Mouse (Mus musculus): ENCODE results near the gene Polrmt. TPM values are rescaled to one million over a fixed set of nuclear protein-coding genes. Genes with fewer than 3 reads are reported as not detected.

Gene Polrmt
- polyA plus RNA-seq, 2 experiments, result 33.4 to 64.1 TPM

- Histone ChIP-seq H3K27me3 (ENCODE audit: control insufficient read depth, insufficient read depth, low read length) (no peaks in the 10 kb centered on the region), H3K4me3 (replicated peaks; ENCODE audit: low read length) (peak within 1 kb of the TSS; percentile 97), H3K27ac (replicated peaks; ENCODE audit: low read depth, low read length) (peak within 1 kb of the TSS; percentile 90), H3K9me3 (ENCODE audit: control insufficient read depth, low read length) (no peaks in the 10 kb centered on the region), H3K36me3 (ENCODE audit: control insufficient read depth, insufficient read depth, low read length) (peaks cover 12% of the 10 kb centered on the region), H3K9ac (ENCODE audit: low read depth, low read length, severe bottlenecking) (peak within 1 kb of the TSS; percentile 95), H3K4me2 (replicated peaks; ENCODE audit: low read depth, low read length, severe bottlenecking) (peak within 1 kb of the TSS; percentile 67), H3K4me1 (ENCODE audit: control insufficient read depth, insufficient read depth, low read length) (peaks cover 15% of the 10 kb centered on the region)
- ATAC-seq (ENCODE audit: low FRiP score, low read depth), result peak; percentile 91
- DNase-seq (ENCODE audit: low spot score), result peak; percentile 98
- under 1% methylated on average over 59 of the region's 101 CpGs for WGBS
- TF ChIP-seq POLR2A (IDR thresholded peaks at IDR 0.05; ENCODE audit: borderline replicate concordance, extremely low read depth, insufficient read depth, insufficient read length), result 0 out of 2 replicates have a peak, but pooled peaks have one; percentile 39
Measured at GRCm38 (mm10) chr10:79766508-79767325, 20.3 kb upstream of the Polrmt start, which contains the start of gene Rnf126. Rnf126 (minus strand) TSS chr10:79766952.

- H3K4me2 ChIP-seq (replicated peaks; ENCODE audit: low read depth, low read length, severe bottlenecking), result peak overlapping the region; percentile 67
- ATAC-seq (ENCODE audit: low FRiP score, low read depth), result no peak
- DNase-seq (ENCODE audit: low spot score), result no peak
Measured at GRCm38 (mm10) chr10:79766001-79766507, 19.7 kb upstream of the Polrmt start.

GRCm38 (mm10) chr10:79765228-79765745 is 18.9 kb upstream of the Polrmt start:
- no peak for DNase-seq (ENCODE audit: low spot score)
- Histone ChIP-seq H3K4me3 (replicated peaks; ENCODE audit: low read length) (peak overlapping the region; percentile 97), H3K27me3 (ENCODE audit: control insufficient read depth, insufficient read depth, low read length) (no peaks in the 10 kb centered on the region), H3K27ac (replicated peaks; ENCODE audit: low read depth, low read length) (no peak overlapping the region), H3K36me3 (ENCODE audit: control insufficient read depth, insufficient read depth, low read length) (peaks cover 26% of the 10 kb centered on the region), H3K9ac (ENCODE audit: low read depth, low read length, severe bottlenecking) (peak overlapping the region; percentile 95), H3K4me2 (replicated peaks; ENCODE audit: low read depth, low read length, severe bottlenecking) (peak overlapping the region; percentile 67), H3K9me3 (ENCODE audit: control insufficient read depth, low read length) (no peaks in the 10 kb centered on the region), H3K4me1 (ENCODE audit: control insufficient read depth, insufficient read depth, low read length) (peaks cover 15% of the 10 kb centered on the region)
- 72% methylated on average over 2 of the region's 2 CpGs for WGBS
- ATAC-seq (ENCODE audit: low FRiP score, low read depth), result no peak
- no peak for TF ChIP-seq POLR2A (IDR thresholded peaks at IDR 0.05; ENCODE audit: borderline replicate concordance, extremely low read depth, insufficient read depth, insufficient read length)

More at GRCm38 (mm10) chr10:79766001-79766507, 19.7 kb upstream of the Polrmt start:
- Histone ChIP-seq H3K27ac (replicated peaks; ENCODE audit: low read depth, low read length) (peak overlapping the region; percentile 90), H3K9ac (ENCODE audit: low read depth, low read length, severe bottlenecking) (peak overlapping the region; percentile 95), H3K36me3 (ENCODE audit: control insufficient read depth, insufficient read depth, low read length) (peaks cover 19% of the 10 kb centered on the region), H3K4me1 (ENCODE audit: control insufficient read depth, insufficient read depth, low read length) (peaks cover 15% of the 10 kb centered on the region), H3K27me3 (ENCODE audit: control insufficient read depth, insufficient read depth, low read length) (no peaks in the 10 kb centered on the region), H3K4me3 (replicated peaks; ENCODE audit: low read length) (peak overlapping the region; percentile 97), H3K9me3 (ENCODE audit: control insufficient read depth, low read length) (no peaks in the 10 kb centered on the region)
- 15% methylated on average over 11 of the region's 16 CpGs for WGBS
- TF ChIP-seq POLR2A (IDR thresholded peaks at IDR 0.05; ENCODE audit: borderline replicate concordance, extremely low read depth, insufficient read depth, insufficient read length), result no peak

- no peak overlapping the region for H3K27ac ChIP-seq (replicated peaks; ENCODE audit: low read depth, low read length)
- no peak for TF ChIP-seq POLR2A (IDR thresholded peaks at IDR 0.05; ENCODE audit: borderline replicate concordance, extremely low read depth, insufficient read depth, insufficient read length)
- no peak overlapping the region for H3K4me3 ChIP-seq (replicated peaks; ENCODE audit: low read length)
- no peaks in the 10 kb centered on the region for H3K9me3 ChIP-seq (ENCODE audit: control insufficient read depth, low read length)
- peaks cover 34% of the 10 kb centered on the region for H3K36me3 ChIP-seq (ENCODE audit: control insufficient read depth, insufficient read depth, low read length)
- DNase-seq (ENCODE audit: low spot score) (no peak), ATAC-seq (ENCODE audit: low FRiP score, low read depth) (no peak)
- H3K4me1 ChIP-seq (ENCODE audit: control insufficient read depth, insufficient read depth, low read length), result peaks cover 15% of the 10 kb centered on the region
- WGBS, result 77% methylated on average over 7 of the region's 7 CpGs
- no peak overlapping the region for H3K9ac ChIP-seq (ENCODE audit: low read depth, low read length, severe bottlenecking)
- no peak overlapping the region for H3K4me2 ChIP-seq (replicated peaks; ENCODE audit: low read depth, low read length, severe bottlenecking)
- H3K27me3 ChIP-seq (ENCODE audit: control insufficient read depth, insufficient read depth, low read length), result no peaks in the 10 kb centered on the region
Measured at GRCm38 (mm10) chr10:79764234-79764633, 17.9 kb upstream of the Polrmt start.

- no peak for ATAC-seq (ENCODE audit: low FRiP score, low read depth)
- Histone ChIP-seq H3K27me3 (ENCODE audit: control insufficient read depth, insufficient read depth, low read length) (no peaks in the 10 kb centered on the region), H3K4me1 (ENCODE audit: control insufficient read depth, insufficient read depth, low read length) (peaks cover 12% of the 10 kb centered on the region), H3K36me3 (ENCODE audit: control insufficient read depth, insufficient read depth, low read length) (peaks cover 48% of the 10 kb centered on the region), H3K27ac (replicated peaks; ENCODE audit: low read depth, low read length) (no peak overlapping the region), H3K4me3 (replicated peaks; ENCODE audit: low read length) (no peak overlapping the region), H3K4me2 (replicated peaks; ENCODE audit: low read depth, low read length, severe bottlenecking) (no peak overlapping the region), H3K9me3 (ENCODE audit: control insufficient read depth, low read length) (no peaks in the 10 kb centered on the region), H3K9ac (ENCODE audit: low read depth, low read length, severe bottlenecking) (no peak overlapping the region)
- WGBS, result 76% methylated on average over 3 of the region's 3 CpGs
- DNase-seq (ENCODE audit: low spot score), result no peak
- TF ChIP-seq POLR2A (IDR thresholded peaks at IDR 0.05; ENCODE audit: borderline replicate concordance, extremely low read depth, insufficient read depth, insufficient read length), result no peak
Measured at GRCm38 (mm10) chr10:79762875-79763274, 16.5 kb upstream of the Polrmt start.

Data from limb, embryonic 14.5 days (tissue).